Mouse (Mus musculus) retina, postnatal 1 day (tissue): ENCODE results near the gene Apaf1.

Experiments
- DNase-seq: peaks from one replicate; pipeline ENCODE4 v3.0.0-alpha.2; 2012

Gene Apaf1

GRCm38 (mm10) chr10:91080540-91080939 is 2.0 kb downstream of the Apaf1 start:
- DNase-seq, result no peak

GRCm38 (mm10) chr10:91076667-91077066 is 5.9 kb downstream of the Apaf1 start:
- DNase-seq, result no peak

GRCm38 (mm10) chr10:91073345-91073744 is 9.2 kb downstream of the Apaf1 start:
- DNase-seq, result no peak

- DNase-seq, result peak; percentile 41
These were observed 10.8 kb downstream of the Apaf1 start for GRCm38 (mm10) chr10:91071768-91072167.

- DNase-seq, result no peak
These were observed 20.2 kb downstream of the Apaf1 start for GRCm38 (mm10) chr10:91062355-91062754.

GRCm38 (mm10) chr10:91060742-91061141 is 21.8 kb downstream of the Apaf1 start:
- peak; percentile 67 for DNase-seq

- DNase-seq, result no peak
These were observed 29.8 kb downstream of the Apaf1 start for GRCm38 (mm10) chr10:91052734-91053133.

GRCm38 (mm10) chr10:91051156-91051555 is 31.4 kb downstream of the Apaf1 start:
- no peak for DNase-seq

GRCm38 (mm10) chr10:91049696-91050095 is 32.9 kb downstream of the Apaf1 start:
- DNase-seq, result no peak

- DNase-seq, result peak; percentile 79
These were observed 48.6 kb downstream of the Apaf1 start for GRCm38 (mm10) chr10:91033942-91034341.

- DNase-seq, result peak; percentile 81
These were observed 50.2 kb downstream of the Apaf1 start for GRCm38 (mm10) chr10:91032399-91032798.

GRCm38 (mm10) chr10:91031176-91031575 is 51.4 kb downstream of the Apaf1 start:
- no peak for DNase-seq

- no peak for DNase-seq
These were observed 53.5 kb downstream of the Apaf1 start for GRCm38 (mm10) chr10:91029002-91029539.

GRCm38 (mm10) chr10:91027964-91028363 is 54.6 kb downstream of the Apaf1 start:
- no peak for DNase-seq

GRCm38 (mm10) chr10:91027468-91027867 is 55.1 kb downstream of the Apaf1 start:
- DNase-seq, result no peak

- DNase-seq, result no peak
These were observed 76.6 kb downstream of the Apaf1 start for GRCm38 (mm10) chr10:91005858-91006538.

GRCm38 (mm10) chr10:91001421-91001820 is 81.1 kb downstream of the Apaf1 start:
- no peak for DNase-seq

GRCm38 (mm10) chr10:90999899-91000298 is 82.7 kb downstream of the Apaf1 start:
- DNase-seq, result no peak

- peak; percentile 48 for DNase-seq
These were observed 88.7 kb downstream of the Apaf1 start for GRCm38 (mm10) chr10:90993869-90994268.

- no peak for DNase-seq
These were observed 90.3 kb downstream of the Apaf1 start for GRCm38 (mm10) chr10:90992237-90992636.

GRCm38 (mm10) chr10:90990340-90990739 is 92.2 kb downstream of the Apaf1 start:
- DNase-seq, result no peak

GRCm38 (mm10) chr10:90983046-90983445 is 99.5 kb downstream of the Apaf1 start:
- DNase-seq, result peak; percentile 61

- no peak for DNase-seq
These were observed 100.8 kb downstream of the Apaf1 start for GRCm38 (mm10) chr10:90981811-90982210.

- DNase-seq, result no peak
These were observed 108.1 kb downstream of the Apaf1 start for GRCm38 (mm10) chr10:90974491-90974890.

GRCm38 (mm10) chr10:90974084-90974483 is 108.5 kb downstream of the Apaf1 start:
- DNase-seq, result no peak
